Mouse (Mus musculus) G1E-ER4 (cell line): ENCODE measurements around the gene Txndc2. TPM values are rescaled to one million over a fixed set of nuclear protein-coding genes. Genes with fewer than 3 reads are reported as not detected.

ENCODE experiments used
- GATA1 ChIP-seq: IDR thresholded peaks from one replicate; pipeline ENCODE4 v1.8.0; 2012; ENCODE audit warnings: low read length, inconsistent platforms
- polyA plus RNA-seq: library from polyadenylated mRNA; stranded (reverse); fragments of >175 nt; gene quantifications from 2 replicates; pipeline ENCODE4 v1.2.3, GENCODE M21; 2012

Gene Txndc2
- polyA plus RNA-seq, 1 experiment = not detected

DNA sequence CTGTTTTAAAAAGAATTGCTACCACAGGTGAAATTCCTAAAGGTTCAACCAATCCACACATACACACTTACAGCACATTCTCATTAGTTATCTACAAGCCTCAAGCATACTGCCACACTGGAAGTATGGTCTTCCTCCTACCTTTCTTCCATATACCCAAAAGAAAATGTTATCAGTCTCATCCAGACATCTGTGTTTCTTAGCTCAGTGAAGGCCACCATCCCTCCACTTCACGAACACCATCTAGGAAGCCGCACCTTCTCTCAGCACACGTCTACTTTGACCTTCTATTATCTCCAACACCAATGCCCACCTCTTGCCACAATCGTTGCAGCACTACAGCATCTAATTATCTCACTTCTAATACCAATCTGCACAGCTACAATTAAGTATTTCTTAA is 36.0 kb downstream of the Txndc2 start:
- TF ChIP-seq GATA1 = peak; percentile 42

DNA sequence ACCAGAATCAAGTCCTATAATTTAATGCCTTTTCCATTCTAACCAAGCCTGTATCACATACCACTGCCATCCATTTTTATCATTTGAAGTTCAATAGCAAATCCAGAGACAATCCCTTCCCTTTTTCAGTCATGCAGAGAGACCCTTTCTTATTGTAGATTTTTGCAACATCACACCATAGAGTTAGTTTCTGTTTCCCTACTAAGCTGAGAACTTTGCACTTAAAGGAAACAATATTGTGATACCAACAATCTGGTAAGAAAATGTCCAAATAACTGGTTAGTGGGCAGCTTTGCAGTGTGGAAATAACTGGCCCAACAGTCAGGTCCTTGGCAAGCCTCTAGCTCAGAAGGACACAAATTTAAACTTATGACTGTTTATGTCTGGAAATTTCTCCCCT is 37.1 kb downstream of the Txndc2 start:
- TF ChIP-seq GATA1 = no peak

DNA sequence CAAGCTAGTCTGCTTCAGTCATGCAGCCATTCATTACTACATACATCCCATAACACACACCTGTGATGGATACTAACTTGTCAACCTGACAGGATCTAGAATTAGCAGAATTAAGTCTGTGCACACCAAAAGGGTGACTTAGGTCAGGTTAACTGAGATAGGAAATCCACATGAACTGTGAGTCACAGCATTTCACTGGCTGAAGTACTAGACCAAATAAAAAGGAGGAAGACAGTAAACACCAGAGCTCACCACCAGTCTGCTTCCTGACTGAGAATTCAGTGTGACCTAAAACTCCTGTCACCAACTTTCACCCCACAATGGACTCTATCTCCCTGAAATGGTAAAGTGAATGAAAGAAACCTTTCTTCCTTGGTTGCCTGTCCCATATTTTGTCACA is 37.7 kb downstream of the Txndc2 start:
- TF ChIP-seq GATA1 = no peak

DNA sequence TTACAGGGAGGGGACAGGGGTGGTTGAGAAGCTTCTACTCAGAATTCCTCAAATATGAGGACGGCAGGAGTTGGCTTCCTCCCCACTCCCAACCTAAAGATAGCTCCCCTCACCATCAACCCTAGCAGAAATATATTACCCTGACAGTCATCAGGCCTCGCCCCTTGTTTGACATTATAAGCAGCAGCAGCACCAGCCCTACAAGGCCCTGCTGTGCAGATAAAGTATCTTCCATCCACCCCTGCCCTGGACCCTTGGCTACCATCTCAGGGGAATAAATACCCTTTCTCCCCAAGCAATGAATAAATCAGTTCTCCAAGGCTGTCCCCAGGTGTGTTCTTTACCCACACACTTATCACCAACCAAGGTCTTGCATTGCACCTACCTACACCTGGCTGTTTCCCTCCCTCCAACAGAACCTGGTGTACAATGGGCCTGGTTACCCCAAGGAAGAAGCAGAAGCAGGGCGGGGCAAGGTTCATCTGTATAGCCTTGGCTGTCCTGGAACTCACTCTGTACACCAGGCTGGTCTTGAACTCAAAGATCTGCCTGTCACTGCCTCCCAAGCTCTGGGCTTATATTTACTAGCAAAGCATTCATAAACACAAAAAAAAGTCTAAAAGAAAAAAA is 44.0 kb downstream of the Txndc2 start:
- no peak for TF ChIP-seq GATA1

DNA sequence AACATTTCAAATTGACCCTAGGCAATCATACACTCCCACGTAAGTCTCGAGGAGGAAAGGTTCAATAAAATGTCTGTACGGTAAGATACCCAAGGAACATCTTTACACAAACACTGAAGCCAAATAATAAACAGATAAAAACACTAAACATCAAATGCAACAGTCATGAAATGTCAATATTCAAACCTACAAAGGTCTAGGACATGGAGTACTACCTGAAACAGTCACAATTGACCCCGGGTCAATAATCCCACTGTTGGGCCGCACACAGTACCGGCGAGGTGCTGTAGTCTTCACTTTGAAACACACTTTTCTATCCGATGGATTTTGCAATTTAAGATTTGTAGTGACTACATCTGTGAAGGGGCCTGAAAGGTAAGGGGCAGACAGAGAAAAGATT is 47.3 kb downstream of the Txndc2 start:
- no peak for TF ChIP-seq GATA1

Other genes starting within 250 kb of the Txndc2 start
- not detected in 2 replicates for gene Tmem232, start 101.4 kb downstream of the Txndc2 start, polyA plus RNA-seq
- 126 and 174 TPM in 2 replicates for gene Vapa, start 28.6 kb downstream of the Txndc2 start, polyA plus RNA-seq
- gene Rab31, start 130.6 kb upstream of the Txndc2 start, polyA plus RNA-seq = 0.01 and 0.09 TPM in 2 replicates
- 13.7 and 24.3 TPM in 2 replicates for gene Ppp4r1, start 140.4 kb upstream of the Txndc2 start, polyA plus RNA-seq
- 75.0 and 113 TPM in 2 replicates for gene Ralbp1, start 243.6 kb upstream of the Txndc2 start, polyA plus RNA-seq